Mouse (Mus musculus) limb, embryonic 15.5 days (tissue): ENCODE results near the gene H2al1b. TPM values are rescaled to one million over a fixed set of nuclear protein-coding genes. Genes with fewer than 3 reads are reported as not detected.
"Not testable (repeated sequence)": the region's sequence is repeated elsewhere in the genome, so short reads cannot be mapped to it uniquely, and the experiment has no call there.

Source experiments
- ATAC-seq: fragments of 200-750 bp; cut with Nextera tagmentation; 2 replicates; pipeline ENCODE4 v1.8.0; 2017; ENCODE audit warnings: low read depth, moderate TSS enrichment; ENCODE audit not compliant: insufficient number of reproducible peaks, low FRiP score, low TSS enrichment
- H3K27ac ChIP-seq: fragments of 300-500 bp; sonication (generic); 2 replicates; pipeline ENCODE4 v1.5.1; 2015; ENCODE audit warnings: moderate library complexity, mild to moderate bottlenecking, inconsistent platforms
- H3K27me3 ChIP-seq: fragments of 300-500 bp; sonication (generic); 2 replicates; pipeline ENCODE4 v1.6.1; 2015; ENCODE audit warnings: inconsistent platforms
- H3K36me3 ChIP-seq: fragments of 300-500 bp; sonication (generic); 2 replicates; pipeline ENCODE4 v1.6.1; 2015; ENCODE audit warnings: inconsistent platforms
- H3K4me1 ChIP-seq: fragments of 300-500 bp; sonication (generic); 2 replicates; pipeline ENCODE4 v1.6.1; 2015; ENCODE audit warnings: inconsistent platforms
- H3K4me2 ChIP-seq: fragments of 300-500 bp; sonication (generic); 2 replicates; pipeline ENCODE4 v1.6.1; 2015; ENCODE audit warnings: mild to moderate bottlenecking, inconsistent platforms
- H3K4me3 ChIP-seq: fragments of 300-500 bp; sonication (generic); 2 replicates; pipeline ENCODE4 v1.5.1; 2015; ENCODE audit warnings: mild to moderate bottlenecking, inconsistent platforms
- H3K9ac ChIP-seq: fragments of 300-500 bp; sonication (generic); 2 replicates; pipeline ENCODE4 v1.6.1; 2015; ENCODE audit warnings: inconsistent platforms
- H3K9me3 ChIP-seq: fragments of 300-500 bp; sonication (generic); 2 replicates; pipeline ENCODE4 v1.6.1; 2016; ENCODE audit warnings: inconsistent platforms
- WGBS: fragments of 180-500 bp; shearing (Covaris S2); methylation state at CpG from one replicate; pipeline ENCODE4 v1.1.7; 2015; 5-methylcytosine and 5-hydroxymethylcytosine counted together
- polyA plus RNA-seq: library from polyadenylated mRNA; unstranded; fragments of >200 nt; fragmentation: Nextera tagmentation; extraction: Ambion mirVana; gene quantifications from 2 replicates; pipeline ENCODE4 v1.2.1, GENCODE M21; 2015

H2al1b gene
- not detected in 2 replicates for polyA plus RNA-seq

DNA sequence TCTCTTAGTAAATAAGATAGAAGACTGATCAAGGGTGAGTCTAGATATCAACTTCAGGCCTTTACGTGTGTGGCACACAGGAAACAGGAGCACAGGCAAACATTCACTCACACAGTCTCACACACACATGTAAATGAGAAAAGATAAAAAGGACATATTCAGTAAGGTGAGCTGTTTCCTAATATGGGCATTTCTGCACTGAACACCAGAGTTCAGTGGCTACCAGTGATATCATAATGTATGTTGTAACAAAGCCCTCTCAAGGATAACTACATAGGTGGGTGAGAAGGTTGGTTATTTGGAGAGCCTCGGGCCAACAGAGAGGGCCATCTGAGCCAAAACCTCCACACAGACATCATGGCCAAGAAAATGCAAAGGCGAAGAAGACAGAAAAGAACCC, at the start of gene H2al1b:
TSS of gene H2al1b (plus strand) at position 301 of the 400 bp plus-strand sequence.
- not testable (repeated sequence) for H3K27ac ChIP-seq, H3K36me3 ChIP-seq, H3K9ac ChIP-seq, ATAC-seq, H3K4me3 ChIP-seq, H3K4me2 ChIP-seq, H3K9me3 ChIP-seq, H3K4me1 ChIP-seq, H3K27me3 ChIP-seq
- 100% methylated on average over 1 of the region's 3 CpGs for WGBS

DNA sequence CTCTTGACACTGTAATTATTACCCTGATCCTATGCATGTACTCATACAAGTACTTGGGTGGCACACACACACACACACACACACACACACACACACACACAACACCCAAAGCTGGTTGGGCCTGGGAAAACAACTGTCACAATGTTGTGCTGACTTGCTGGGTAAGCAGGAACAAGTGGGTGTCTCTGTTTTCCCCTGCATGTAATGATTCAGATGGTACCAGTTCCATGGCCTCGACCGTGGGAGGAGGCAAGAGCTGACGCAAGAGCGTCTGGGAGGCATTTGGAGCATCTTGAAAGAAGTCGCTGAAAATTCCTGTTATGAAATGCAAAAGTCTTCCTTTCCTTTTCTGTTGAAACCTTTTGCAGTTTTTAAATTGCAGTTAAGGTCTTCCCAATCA, 48.2 kb upstream of the H2al1b start:
- ATAC-seq, result no peak
- 40% methylated on average over 5 of the region's 5 CpGs for WGBS
- Histone ChIP-seq H3K27me3 (peaks cover 15% of the 10 kb centered on the region; the same call in 1 of the 2 replicates), H3K4me1 (peaks cover 6% of the 10 kb centered on the region), H3K9ac (no peak overlapping the region), H3K9me3 (no peaks in the 10 kb centered on the region), H3K36me3 (no peaks in the 10 kb centered on the region), H3K4me3 (no peak overlapping the region), H3K27ac (no peak overlapping the region), H3K4me2 (no peak overlapping the region)

DNA sequence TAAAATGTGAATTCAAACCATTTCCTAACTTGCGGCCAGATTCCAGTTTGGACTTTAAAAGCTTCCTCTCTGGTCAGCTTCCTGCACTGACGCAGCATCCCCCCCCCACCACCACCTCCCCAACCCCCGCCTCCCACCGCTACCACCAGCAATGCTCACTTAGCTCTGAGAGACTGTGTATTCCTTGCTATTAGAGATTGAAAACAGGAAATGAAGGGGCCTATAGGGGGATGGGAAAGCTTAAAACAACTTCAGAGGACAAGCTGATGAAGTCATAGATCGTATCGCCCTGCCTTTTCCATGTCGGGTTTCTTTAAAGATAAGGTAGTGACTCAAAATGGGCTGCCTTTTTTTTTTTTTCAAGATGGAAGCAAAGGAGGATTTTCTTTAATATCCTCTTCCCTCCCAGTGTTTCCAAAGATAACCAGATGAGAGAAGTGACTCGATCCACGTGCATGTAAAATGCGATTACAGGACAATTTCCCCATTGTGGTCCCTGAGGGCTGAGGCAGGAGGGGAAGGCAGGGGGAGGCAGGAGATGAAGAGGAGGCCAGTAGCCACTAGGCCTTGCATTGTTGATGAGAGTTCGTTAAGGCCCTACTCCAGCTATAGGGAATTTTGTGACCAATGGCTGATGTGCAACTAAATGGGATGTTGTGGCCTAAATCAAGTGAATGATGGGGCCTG, 47.6 kb upstream of the H2al1b start:
- Histone ChIP-seq H3K27ac (no peak overlapping the region), H3K9me3 (no peaks in the 10 kb centered on the region), H3K4me1 (peaks cover 6% of the 10 kb centered on the region), H3K9ac (no peak overlapping the region), H3K36me3 (no peaks in the 10 kb centered on the region), H3K27me3 (peaks cover 15% of the 10 kb centered on the region; the same call in 1 of the 2 replicates), H3K4me2 (no peak overlapping the region), H3K4me3 (no peak overlapping the region)
- no peak for ATAC-seq
- WGBS, result 47% methylated on average over 11 of the region's 11 CpGs

DNA sequence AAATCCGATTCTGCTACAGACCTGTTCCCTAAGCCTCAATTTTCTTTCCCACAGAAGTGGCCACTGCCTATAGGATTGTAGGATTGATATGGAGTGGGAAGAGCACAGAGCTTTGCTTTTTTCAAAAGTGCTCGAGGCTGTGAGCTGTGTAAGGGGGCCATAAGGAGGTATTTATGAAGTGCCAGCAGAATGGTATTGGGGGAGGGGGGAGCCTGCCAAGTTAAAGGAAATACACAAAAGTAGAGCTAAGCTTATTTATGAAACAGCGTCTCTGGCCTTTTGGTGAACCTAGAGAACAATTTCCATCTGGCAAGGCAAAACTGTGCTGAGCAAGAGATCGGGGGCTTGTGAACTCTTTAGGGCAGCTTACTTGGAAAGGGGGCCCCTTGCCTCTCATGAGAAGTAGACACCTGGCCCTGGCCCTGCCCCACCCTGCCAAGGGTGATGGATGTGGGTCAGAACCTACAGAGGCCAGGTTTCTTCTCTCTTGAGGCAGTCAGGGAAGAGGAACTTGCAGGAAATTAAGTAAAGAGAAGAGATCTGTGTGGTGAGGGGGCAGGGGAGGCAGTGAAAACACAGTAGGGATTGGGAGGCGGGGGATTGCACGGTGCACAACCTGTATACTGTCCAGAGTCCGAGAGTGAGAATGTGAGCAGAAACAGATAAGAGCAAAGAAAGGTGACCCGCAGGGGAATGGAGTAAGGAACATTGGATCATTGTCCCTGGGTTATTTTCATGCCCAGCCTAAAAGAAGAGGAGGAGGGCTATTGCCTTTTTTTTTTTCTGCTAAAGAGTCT, 46.5 kb upstream of the H2al1b start:
- Histone ChIP-seq H3K9ac (no peak overlapping the region), H3K4me1 (peaks cover 6% of the 10 kb centered on the region), H3K9me3 (no peaks in the 10 kb centered on the region), H3K4me2 (no peak overlapping the region), H3K36me3 (no peaks in the 10 kb centered on the region), H3K27me3 (peaks cover 23% of the 10 kb centered on the region; the same call in 1 of the 2 replicates), H3K4me3 (no peak overlapping the region), H3K27ac (no peak overlapping the region)
- 46% methylated on average over 8 of the region's 8 CpGs for WGBS
- ATAC-seq, result no peak

DNA sequence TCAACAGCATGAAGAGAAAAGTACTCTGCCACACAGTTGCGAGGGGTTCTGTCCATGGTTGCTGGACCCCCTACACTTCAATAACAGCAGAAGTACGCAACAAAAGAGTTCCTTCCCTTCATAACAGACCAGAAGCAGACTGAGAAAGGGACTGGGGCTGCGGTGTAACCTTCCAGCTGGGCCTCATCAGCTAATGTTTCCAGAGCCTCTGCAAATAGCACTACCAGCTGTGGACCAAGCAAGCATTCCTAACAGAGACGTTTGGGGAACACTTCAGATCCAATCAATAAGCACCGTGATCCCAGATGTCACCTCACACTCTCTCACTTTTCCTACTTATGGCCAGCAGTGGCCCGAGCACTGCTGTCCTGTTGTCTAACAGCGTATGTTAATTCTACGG, 37.3 kb upstream of the H2al1b start:
- no peak for ATAC-seq
- Histone ChIP-seq H3K9ac (no peak overlapping the region), H3K36me3 (no peaks in the 10 kb centered on the region), H3K27ac (no peak overlapping the region), H3K4me1 (no peaks in the 10 kb centered on the region), H3K4me3 (no peak overlapping the region), H3K4me2 (no peak overlapping the region), H3K9me3 (no peaks in the 10 kb centered on the region), H3K27me3 (peaks cover 40% of the 10 kb centered on the region; the same call in 1 of the 2 replicates)
- WGBS, result 65% methylated on average over 8 of the region's 8 CpGs

DNA sequence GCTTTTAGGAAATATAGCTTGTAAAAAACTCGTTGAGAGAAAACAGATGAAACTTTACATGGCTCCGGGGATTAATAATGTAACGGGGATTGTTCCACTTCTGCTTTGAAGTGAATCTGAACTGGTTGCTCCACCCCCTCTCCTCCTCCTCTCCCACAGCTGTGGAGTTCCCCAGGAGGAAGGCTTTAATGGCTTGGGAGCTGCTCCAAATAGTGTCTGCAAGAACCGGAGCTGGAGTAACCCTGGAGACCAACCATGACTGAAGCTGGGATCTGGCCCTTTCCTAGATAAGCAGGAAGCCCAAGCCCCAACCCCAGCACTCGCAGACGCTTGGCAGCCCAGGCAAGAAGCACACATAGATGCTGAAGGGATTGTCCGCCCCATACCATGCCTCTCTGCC, 34.4 kb upstream of the H2al1b start:
- Histone ChIP-seq H3K4me2 (no peak overlapping the region), H3K36me3 (no peaks in the 10 kb centered on the region), H3K9ac (no peak overlapping the region), H3K4me3 (no peak overlapping the region), H3K9me3 (no peaks in the 10 kb centered on the region), H3K27me3 (peaks cover 34% of the 10 kb centered on the region; the same call in 1 of the 2 replicates), H3K27ac (no peak overlapping the region), H3K4me1 (no peaks in the 10 kb centered on the region)
- peak; percentile 35; the same call in 1 of the 2 replicates for ATAC-seq
- 42% methylated on average over 7 of the region's 7 CpGs for WGBS

DNA sequence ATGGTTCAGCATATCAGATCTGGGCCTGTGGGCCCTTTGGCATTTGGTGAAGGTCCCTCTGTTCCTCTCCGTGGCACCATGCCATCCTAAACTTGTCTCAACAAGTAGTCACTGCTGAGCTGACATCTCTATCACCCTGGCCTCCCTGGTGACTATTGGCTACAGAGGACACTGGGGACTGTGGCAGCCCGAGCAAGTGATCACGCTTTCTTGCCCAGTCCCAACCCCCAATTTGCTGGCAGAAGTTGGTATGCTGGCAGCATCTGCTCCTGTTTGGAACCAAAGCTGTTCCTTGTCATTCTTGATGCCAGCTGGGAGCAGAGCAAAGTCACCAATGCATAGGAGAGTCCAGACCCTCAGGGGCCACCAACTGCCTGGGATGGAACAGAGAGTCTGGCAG, 33.2 kb upstream of the H2al1b start:
- 87% methylated on average over 3 of the region's 3 CpGs for WGBS
- H3K27me3 ChIP-seq, result peaks cover 34% of the 10 kb centered on the region; the same call in 1 of the 2 replicates
- no peak overlapping the region for H3K27ac ChIP-seq
- no peak overlapping the region for H3K9ac ChIP-seq
- no peaks in the 10 kb centered on the region for H3K4me1 ChIP-seq
- no peaks in the 10 kb centered on the region for H3K36me3 ChIP-seq
- H3K4me2 ChIP-seq, result no peak overlapping the region
- no peak for ATAC-seq
- no peaks in the 10 kb centered on the region for H3K9me3 ChIP-seq
- H3K4me3 ChIP-seq, result no peak overlapping the region

DNA sequence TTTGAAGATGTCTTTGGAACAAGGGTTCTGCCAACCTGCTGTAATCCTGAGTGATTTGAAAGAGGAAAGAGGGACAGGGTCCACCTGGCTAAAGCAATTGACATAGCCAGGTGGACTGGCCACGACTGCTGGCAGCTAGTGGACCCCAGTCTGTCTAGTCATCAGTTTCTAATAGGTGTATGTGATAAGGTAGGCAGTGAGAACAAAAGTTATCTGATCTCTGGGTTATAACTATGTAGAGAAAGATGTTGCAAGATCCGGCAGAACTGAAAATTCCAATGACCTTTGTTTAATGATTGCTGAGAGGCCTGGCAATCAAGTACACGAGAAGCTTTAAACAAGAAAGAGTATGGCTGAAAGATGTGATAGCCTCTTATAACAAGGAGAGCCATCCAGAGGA, 29.0 kb upstream of the H2al1b start:
- Histone ChIP-seq H3K4me1 (no peaks in the 10 kb centered on the region), H3K4me2 (no peak overlapping the region), H3K9me3 (no peaks in the 10 kb centered on the region), H3K27me3 (peaks cover 22% of the 10 kb centered on the region; the same call in 1 of the 2 replicates), H3K4me3 (no peak overlapping the region), H3K9ac (no peak overlapping the region), H3K36me3 (no peaks in the 10 kb centered on the region), H3K27ac (no peak overlapping the region)
- 69% methylated on average over 3 of the region's 3 CpGs for WGBS
- ATAC-seq, result no peak

DNA sequence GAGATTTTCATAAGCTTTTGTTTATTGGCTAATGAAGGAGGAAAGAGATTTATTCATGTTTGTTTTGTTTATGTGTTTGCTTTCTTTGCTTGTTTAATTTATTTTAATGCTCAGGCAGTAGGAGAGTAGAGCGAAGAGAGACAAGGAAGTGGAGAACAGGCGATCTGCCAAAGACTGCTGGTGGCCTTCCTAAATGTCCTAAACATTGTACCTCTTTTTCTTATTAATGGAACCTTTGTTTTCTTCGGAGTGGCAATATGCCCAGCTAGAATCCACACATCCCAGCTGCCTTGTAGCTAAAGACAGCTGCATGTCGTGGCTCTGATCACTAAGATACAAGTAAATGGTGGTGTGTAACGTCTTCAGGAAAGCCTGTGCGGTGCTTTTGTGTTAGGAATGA, 25.1 kb upstream of the H2al1b start:
- H3K27ac ChIP-seq, result no peak overlapping the region
- no peak for ATAC-seq
- no peaks in the 10 kb centered on the region for H3K36me3 ChIP-seq
- H3K4me2 ChIP-seq, result no peak overlapping the region
- H3K9ac ChIP-seq, result no peak overlapping the region
- WGBS, result 75% methylated on average over 6 of the region's 6 CpGs
- no peaks in the 10 kb centered on the region for H3K9me3 ChIP-seq
- H3K4me3 ChIP-seq, result no peak overlapping the region
- H3K4me1 ChIP-seq, result no peaks in the 10 kb centered on the region
- peaks cover 11% of the 10 kb centered on the region; the same call in 1 of the 2 replicates for H3K27me3 ChIP-seq

DNA sequence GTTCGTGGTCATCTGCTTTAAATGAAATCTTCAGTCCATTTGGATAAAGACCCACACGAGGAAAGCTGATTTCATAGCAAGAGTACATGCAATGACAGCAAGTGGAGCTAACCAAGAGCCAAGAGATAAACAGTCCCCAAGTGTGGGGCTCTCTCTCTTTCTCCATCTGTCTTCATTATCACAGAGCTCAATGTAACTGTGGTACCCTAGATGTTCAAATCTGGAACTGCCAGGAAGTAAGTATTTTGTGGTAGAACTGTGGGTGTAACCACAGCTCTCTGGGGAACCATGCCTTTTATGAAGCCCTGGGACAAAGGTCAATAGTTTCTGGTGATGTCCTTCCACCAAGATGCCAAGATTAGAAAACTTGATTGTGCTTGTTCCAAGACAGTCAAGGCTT, 21.5 kb upstream of the H2al1b start:
- Histone ChIP-seq H3K4me3 (no peak overlapping the region), H3K36me3 (no peaks in the 10 kb centered on the region), H3K4me2 (no peak overlapping the region), H3K4me1 (no peaks in the 10 kb centered on the region), H3K27me3 (0 out of 2 replicates have a peak, but pooled peaks cover 10% of the 10 kb centered on the region), H3K9ac (no peak overlapping the region), H3K27ac (no peak overlapping the region), H3K9me3 (no peaks in the 10 kb centered on the region)
- WGBS, result 54% methylated on average over 2 of the region's 2 CpGs
- no peak for ATAC-seq

DNA sequence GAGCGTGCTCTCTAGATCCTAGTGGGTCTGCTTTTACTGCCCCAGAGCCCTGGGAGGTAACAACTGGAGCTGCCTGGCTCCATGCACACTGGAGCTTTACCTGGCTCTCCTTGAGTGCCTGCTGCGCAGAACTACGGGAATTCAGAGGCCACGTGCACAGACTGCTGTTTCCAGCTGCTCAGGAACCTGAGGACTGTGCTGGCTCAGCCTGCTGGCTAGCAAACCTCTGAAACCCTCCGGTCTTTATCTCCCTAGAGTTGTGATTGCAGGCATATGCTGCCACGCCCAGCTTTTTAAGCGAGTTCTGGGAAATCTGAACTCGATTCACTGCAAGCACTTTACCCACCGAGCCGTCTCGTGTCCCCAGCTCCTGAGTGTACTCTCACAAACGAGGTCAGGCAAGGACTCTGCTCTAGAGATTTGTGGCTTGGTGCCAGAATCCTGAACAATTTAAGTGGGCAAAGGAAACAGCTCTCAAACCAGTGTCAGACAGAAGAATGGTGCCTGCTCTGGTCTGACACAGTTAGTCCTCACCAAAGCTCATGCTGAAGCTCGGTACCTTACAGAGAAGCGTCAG, 13.8 kb upstream of the H2al1b start:
- Histone ChIP-seq H3K4me3 (no peak overlapping the region), H3K27me3 (peaks cover 15% of the 10 kb centered on the region), H3K4me1 (no peaks in the 10 kb centered on the region), H3K36me3 (no peaks in the 10 kb centered on the region), H3K4me2 (no peak overlapping the region), H3K9me3 (no peaks in the 10 kb centered on the region), H3K27ac (no peak overlapping the region), H3K9ac (no peak overlapping the region)
- ATAC-seq, result no peak
- WGBS, result 59% methylated on average over 14 of the region's 14 CpGs

DNA sequence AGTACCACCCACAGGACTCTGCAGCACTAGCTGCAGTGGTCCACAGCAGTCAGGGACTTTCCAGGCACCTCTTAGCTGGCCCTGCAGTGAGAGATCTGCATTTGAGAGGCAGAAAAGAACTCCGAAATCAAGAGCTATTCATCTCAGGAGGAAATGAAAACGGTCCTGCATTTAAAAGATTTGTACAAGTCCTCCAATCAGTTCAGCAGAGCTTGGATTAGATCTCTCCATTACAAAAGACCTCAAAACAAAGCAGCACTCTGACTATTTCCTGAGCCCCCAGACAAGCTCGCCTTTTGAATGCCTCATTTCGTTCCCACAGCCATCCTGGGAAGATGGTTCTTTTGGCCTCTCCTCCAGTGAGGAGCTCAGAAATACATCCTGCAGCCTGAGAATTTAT, 13.0 kb upstream of the H2al1b start:
- H3K36me3 ChIP-seq, result no peaks in the 10 kb centered on the region
- no peaks in the 10 kb centered on the region for H3K9me3 ChIP-seq
- WGBS, result 79% methylated on average over 4 of the region's 4 CpGs
- H3K4me3 ChIP-seq, result no peak overlapping the region
- H3K27me3 ChIP-seq, result peaks cover 15% of the 10 kb centered on the region
- ATAC-seq, result no peak
- H3K4me1 ChIP-seq, result no peaks in the 10 kb centered on the region
- no peak overlapping the region for H3K27ac ChIP-seq
- H3K9ac ChIP-seq, result no peak overlapping the region
- no peak overlapping the region for H3K4me2 ChIP-seq
